Mouse (Mus musculus) heart, adult 18-20 months (tissue): ENCODE measurements at regions not wholly inside any gene's neighbourhood (a gene's known extent, or its start where the extent isn't known, plus 50 kb on each side); places are given as distances from the start of the nearest gene placed in this dataset.

Experiments used
- DNase-seq, 2 experiments: peaks; one replicate each; pipeline ENCODE4 v3.0.0; 2021 to 2022; ENCODE audit warnings: mixed read lengths in 1 of 2

DNA sequence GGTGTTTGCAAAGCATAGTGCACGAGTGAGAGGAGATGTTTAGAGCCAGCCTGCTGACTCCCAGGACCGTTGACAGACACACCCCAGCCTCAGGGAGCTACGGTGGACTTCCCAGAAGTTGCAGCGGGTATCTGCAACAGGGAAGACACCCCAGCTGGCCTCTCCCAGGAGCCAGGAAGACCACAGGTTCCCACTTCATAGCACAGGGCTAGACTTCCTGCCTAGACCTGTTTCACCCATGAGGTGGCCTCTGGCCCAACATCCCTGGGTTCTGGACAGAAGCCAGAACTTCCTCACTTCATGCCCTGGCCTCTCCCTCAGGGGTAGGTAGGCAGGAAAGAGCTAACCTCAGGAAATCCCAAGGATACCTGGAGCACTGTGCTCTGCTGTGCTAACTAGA, 66.7 kb upstream of the Hand1 start:
- no peak for DNase-seq

DNA sequence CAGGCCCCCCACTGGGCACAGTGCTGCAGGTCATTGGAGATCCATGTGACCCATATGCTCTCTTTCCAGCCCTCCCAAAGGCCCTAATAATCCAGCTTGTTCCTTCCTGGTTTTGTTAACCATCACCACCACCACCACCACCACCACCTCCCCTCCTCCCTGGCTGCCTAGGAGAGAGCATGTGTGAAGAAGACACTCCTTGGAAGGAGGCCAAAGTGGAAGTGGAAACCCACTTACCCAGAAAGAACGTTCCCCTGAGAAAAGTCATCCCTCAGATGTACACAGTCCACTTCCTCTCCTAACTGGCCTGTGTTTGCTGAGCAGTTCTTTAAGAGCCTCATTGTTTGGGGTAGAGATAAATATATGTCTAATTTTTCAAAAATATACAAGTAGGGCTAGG, 62.9 kb upstream of the Hand1 start:
- no peak for DNase-seq

DNA sequence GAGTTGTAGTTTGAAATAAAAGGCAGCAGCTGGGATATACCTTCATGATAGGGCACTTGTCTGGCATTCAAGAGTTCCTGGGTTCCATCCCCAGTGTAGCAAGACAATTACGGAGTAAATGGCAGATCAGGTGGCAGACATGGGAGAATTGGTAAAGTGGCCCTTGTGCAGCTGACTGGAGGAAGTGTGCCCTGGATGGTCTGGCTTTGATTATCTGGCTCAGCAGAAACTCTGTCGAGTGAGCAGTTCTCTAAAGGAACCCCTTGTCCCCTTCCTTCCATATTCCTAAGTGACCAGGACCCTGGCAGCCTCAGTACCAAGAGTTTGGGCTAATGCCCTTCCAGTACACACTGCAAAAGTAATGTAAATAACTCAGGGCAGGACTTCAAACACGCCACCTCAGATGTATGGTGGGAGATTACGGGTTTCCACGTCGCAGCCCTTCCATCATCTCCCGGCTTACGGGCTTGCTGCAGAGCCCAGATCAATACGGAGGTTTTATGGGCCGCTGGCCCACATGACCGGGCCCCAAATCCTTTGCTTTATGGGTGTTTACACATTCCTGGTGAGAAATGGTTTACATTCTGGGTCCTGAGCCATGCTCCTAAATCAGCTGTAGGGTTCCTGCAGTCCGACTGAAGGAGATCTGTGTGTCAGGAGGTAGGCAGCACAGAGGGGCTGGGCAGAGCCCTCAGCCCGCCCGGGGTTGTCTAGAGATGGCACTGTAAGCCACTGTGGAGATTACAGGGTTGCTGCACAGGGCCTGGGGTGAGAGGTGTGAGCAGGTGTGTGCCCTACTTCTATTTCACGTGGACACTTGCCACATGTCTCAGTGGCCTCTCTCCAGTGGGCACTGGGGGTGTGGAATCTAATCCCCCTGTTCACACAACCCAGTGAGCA, 50.4 kb upstream of the Hand1 start:
- DNase-seq = no peak
